Mouse (Mus musculus) embryonic fibroblast, embryonic 13.5 days (primary cell): ENCODE measurements around the gene Zranb1.

Source experiments
- CTCF ChIP-seq: IDR thresholded peaks from 2 replicates; pipeline ENCODE4 v1.5.1; 2011; ENCODE audit warnings: mild to moderate bottlenecking, control low read depth, low read length, moderate library complexity, borderline replicate concordance; ENCODE audit not compliant: insufficient read depth
- POLR2A ChIP-seq: IDR thresholded peaks from 2 replicates; pipeline ENCODE4 v1.6.1; 2011; ENCODE audit warnings: low read depth, mild to moderate bottlenecking, control low read depth, low read length, moderate library complexity

- TF ChIP-seq CTCF (no peak), POLR2A (no peak)
These were observed 93.8 kb downstream of the Zranb1 start for GRCm38 (mm10) chr7:133024694-133025093.
